Mouse (Mus musculus): Measurements from ENCODE around the gene Thrb. TPM values are rescaled to one million over a fixed set of nuclear protein-coding genes. Genes with fewer than 3 reads are reported as not detected.

Thrb gene
- polyA plus RNA-seq, 1 experiment from 2014 or later: 6.4 TPM

DNA sequence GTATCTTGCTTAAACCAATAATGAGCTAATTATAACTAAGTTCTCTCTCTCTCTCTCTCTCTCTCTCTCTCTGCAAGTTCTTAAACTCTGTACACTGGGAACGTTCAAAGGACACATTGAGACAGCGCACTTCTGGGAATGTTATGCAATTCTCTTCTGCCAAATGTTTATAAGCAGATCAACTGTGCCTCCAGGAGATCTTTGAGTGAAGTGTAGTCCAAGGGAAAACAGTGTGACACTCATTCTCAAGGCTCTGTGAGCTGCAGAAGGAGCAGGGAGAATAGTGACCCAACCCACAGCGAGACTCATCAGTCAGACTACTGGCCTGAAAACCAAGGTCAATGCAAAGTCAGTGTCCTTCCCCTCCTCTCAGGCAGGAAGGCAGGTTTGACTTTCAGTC is 87.9 kb downstream of the Thrb start:
- no peak overlapping the region for H3K9ac ChIP-seq (replicated peaks)
- no peak overlapping the region for H3K4me2 ChIP-seq (ENCODE audit: low read depth, low read length)
- TF ChIP-seq EP300 (IDR thresholded peaks at IDR 0.05; ENCODE audit: low read depth) (no peak), CTCF (IDR thresholded peaks at IDR 0.05; ENCODE audit: low read depth) (0 out of 2 replicates have a peak, but pooled peaks have one; percentile 13)
- no peaks in the 10 kb centered on the region for H3K9me3 ChIP-seq (ENCODE audit: low read length)
- H3K27me3 ChIP-seq (ENCODE audit: insufficient read depth, low read length): no peaks in the 10 kb centered on the region
- H3K36me3 ChIP-seq (replicated peaks; ENCODE audit: insufficient read depth, low read length): no peaks in the 10 kb centered on the region
- H3K27ac ChIP-seq (ENCODE audit: low read depth): no peak overlapping the region
- WGBS (ENCODE audit: insufficient replicate concordance): 66% methylated on average over 3 of the region's 3 CpGs
- no peak for ATAC-seq
- peaks cover 9% of the 10 kb centered on the region; the same call in 1 of the 2 replicates for H3K4me1 ChIP-seq (ENCODE audit: insufficient read depth)
- no peak for DNase-seq
- H3K4me3 ChIP-seq (ENCODE audit: low read depth, low read length): no peak overlapping the region

DNA sequence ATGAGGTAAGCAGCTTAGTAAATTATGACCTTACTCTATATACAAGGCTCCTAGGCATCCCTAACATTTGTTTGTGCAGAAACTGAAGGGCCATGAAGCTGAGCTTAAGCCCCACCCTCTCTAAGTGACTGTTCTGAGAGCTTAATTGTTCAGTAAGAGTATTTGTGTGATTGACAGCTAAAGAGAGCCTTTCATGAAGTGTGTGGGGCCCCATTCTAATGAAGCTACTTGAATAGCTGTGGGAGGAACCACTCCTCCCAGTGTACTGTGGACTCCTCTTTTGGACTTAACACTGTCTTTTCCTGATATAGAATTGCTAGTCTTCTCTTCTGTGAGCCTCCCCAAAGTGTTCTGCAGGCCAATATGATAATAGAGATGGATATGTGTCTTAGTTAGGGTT is 88.9 kb downstream of the Thrb start:
- Histone ChIP-seq H3K4me1 (ENCODE audit: insufficient read depth) (peaks cover 4% of the 10 kb centered on the region; the same call in 1 of the 2 replicates), H3K27me3 (ENCODE audit: insufficient read depth, low read length) (no peaks in the 10 kb centered on the region), H3K27ac (ENCODE audit: low read depth) (no peak overlapping the region), H3K36me3 (replicated peaks; ENCODE audit: insufficient read depth, low read length) (no peaks in the 10 kb centered on the region), H3K9me3 (ENCODE audit: low read length) (no peaks in the 10 kb centered on the region), H3K4me3 (ENCODE audit: low read depth, low read length) (no peak overlapping the region), H3K4me2 (ENCODE audit: low read depth, low read length) (no peak overlapping the region), H3K9ac (replicated peaks) (no peak overlapping the region)
- TF ChIP-seq EP300 (IDR thresholded peaks at IDR 0.05; ENCODE audit: low read depth) (no peak), CTCF (IDR thresholded peaks at IDR 0.05; ENCODE audit: low read depth) (no peak)
- ATAC-seq (no peak), DNase-seq (no peak)

DNA sequence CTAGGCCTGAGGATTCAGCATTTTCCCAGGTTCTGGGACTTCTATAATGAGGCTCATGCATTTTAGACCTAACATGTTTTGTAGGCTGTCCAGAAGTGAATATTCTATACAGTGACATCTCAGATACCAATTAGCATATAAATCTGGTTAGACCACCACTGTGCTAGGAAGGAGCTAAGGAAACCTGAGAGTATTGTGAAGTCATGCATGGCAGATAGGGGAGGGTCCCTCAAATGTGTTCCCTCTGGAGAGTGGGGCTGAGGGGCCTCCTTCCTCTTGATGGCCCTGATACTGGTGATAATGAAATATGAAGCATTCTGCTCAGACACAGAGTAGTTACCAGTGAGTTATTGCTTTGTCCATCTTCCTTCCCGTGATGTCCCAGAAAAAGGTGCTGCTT is 91.8 kb downstream of the Thrb start:
- H3K4me3 ChIP-seq (ENCODE audit: low read depth, low read length): no peak overlapping the region
- ATAC-seq (no peak), DNase-seq (no peak)
- no peak for TF ChIP-seq CTCF (IDR thresholded peaks at IDR 0.05; ENCODE audit: low read depth)
- no peak for TF ChIP-seq EP300 (IDR thresholded peaks at IDR 0.05; ENCODE audit: low read depth)
- H3K9me3 ChIP-seq (ENCODE audit: low read length): no peaks in the 10 kb centered on the region
- peaks cover 4% of the 10 kb centered on the region; the same call in 1 of the 2 replicates for H3K4me1 ChIP-seq (ENCODE audit: insufficient read depth)
- no peaks in the 10 kb centered on the region for H3K27me3 ChIP-seq (ENCODE audit: insufficient read depth, low read length)
- H3K9ac ChIP-seq (replicated peaks): no peak overlapping the region
- H3K4me2 ChIP-seq (ENCODE audit: low read depth, low read length): no peak overlapping the region
- WGBS (ENCODE audit: insufficient replicate concordance): 95% methylated on average over 1 of the region's 1 CpGs
- no peak overlapping the region for H3K27ac ChIP-seq (ENCODE audit: low read depth)
- no peaks in the 10 kb centered on the region for H3K36me3 ChIP-seq (replicated peaks; ENCODE audit: insufficient read depth, low read length)

DNA sequence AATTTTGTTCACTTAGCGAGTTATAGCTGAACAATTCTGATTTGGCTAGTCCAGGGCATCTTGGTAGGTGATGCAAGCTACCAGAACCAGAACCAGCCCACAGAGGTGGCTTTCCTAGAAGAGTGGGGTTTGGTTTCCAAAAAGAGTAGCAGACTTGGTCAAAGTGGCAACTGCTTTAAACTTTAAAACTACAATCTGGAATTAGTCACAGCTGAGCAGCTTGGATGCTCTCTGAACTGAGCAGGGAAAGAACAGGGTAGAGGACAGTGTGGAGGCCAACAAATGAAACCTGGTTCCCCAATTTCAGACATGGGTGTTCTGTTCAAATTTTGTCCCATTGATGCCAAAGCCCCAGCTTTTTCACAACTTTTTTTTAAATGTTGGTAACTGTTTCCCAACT is 93.4 kb downstream of the Thrb start:
- no peaks in the 10 kb centered on the region for H3K4me1 ChIP-seq (ENCODE audit: insufficient read depth)
- DNase-seq (no peak), ATAC-seq (no peak)
- whole genome bisulfite sequencing (ENCODE audit: insufficient replicate concordance): 66% methylated on average over 1 of the region's 1 CpGs
- no peaks in the 10 kb centered on the region for H3K36me3 ChIP-seq (replicated peaks; ENCODE audit: insufficient read depth, low read length)
- no peak overlapping the region for H3K27ac ChIP-seq (ENCODE audit: low read depth)
- H3K4me2 ChIP-seq (ENCODE audit: low read depth, low read length): no peak overlapping the region
- no peaks in the 10 kb centered on the region for H3K9me3 ChIP-seq (ENCODE audit: low read length)
- TF ChIP-seq CTCF (IDR thresholded peaks at IDR 0.05; ENCODE audit: low read depth) (no peak), EP300 (IDR thresholded peaks at IDR 0.05; ENCODE audit: low read depth) (no peak)
- H3K27me3 ChIP-seq (ENCODE audit: insufficient read depth, low read length): no peaks in the 10 kb centered on the region
- no peak overlapping the region for H3K4me3 ChIP-seq (ENCODE audit: low read depth, low read length)
- no peak overlapping the region for H3K9ac ChIP-seq (replicated peaks)

DNA sequence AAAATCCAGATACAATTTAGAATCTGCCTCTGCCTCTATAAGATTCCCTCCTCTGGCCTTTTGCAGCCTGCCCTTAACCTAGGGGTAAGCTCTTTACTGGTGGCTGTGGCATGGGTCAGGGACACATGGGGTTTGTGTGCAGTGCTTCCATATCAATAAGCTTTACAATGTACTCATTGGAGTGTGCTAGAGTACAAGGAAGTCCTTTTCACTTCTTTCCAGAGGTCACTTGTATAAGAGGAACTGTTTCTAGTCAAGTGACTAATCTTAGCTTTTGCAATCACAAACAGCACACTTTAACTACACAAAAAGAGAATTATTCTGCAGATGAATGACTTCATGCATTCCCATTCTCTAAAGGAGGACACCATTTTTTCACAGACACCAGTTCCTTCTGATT is 96.7 kb downstream of the Thrb start:
- Histone ChIP-seq H3K27ac (ENCODE audit: low read depth) (no peak overlapping the region), H3K36me3 (replicated peaks; ENCODE audit: insufficient read depth, low read length) (no peaks in the 10 kb centered on the region), H3K9ac (replicated peaks) (no peak overlapping the region), H3K4me2 (ENCODE audit: low read depth, low read length) (no peak overlapping the region), H3K27me3 (ENCODE audit: insufficient read depth, low read length) (no peaks in the 10 kb centered on the region), H3K9me3 (ENCODE audit: low read length) (no peaks in the 10 kb centered on the region), H3K4me3 (ENCODE audit: low read depth, low read length) (no peak overlapping the region), H3K4me1 (ENCODE audit: insufficient read depth) (no peaks in the 10 kb centered on the region)
- DNase-seq: no peak
- no peak for ATAC-seq
- TF ChIP-seq CTCF (IDR thresholded peaks at IDR 0.05; ENCODE audit: low read depth): no peak
- no peak for TF ChIP-seq EP300 (IDR thresholded peaks at IDR 0.05; ENCODE audit: low read depth)

DNA sequence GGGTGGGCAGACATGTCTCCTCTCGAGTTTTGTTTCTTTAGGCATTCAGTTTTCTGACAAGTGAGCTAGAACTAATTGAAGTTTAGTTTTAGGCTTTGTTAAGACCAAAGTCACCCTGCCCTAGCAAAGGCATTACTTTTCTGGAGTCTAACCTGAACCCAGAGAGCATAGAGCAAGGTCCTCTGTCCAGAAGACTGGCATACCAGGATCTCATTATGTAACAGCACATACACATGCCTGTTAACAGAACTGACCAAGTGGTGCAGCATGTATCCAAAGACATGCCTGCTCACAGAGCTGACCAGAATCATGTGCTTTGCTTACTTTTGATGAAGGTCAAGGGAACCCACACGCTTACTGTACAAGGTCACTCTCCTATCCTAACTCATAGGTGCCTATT is 107.9 kb downstream of the Thrb start:
- Histone ChIP-seq H3K36me3 (replicated peaks; ENCODE audit: insufficient read depth, low read length) (no peaks in the 10 kb centered on the region), H3K9ac (replicated peaks) (no peak overlapping the region), H3K27ac (ENCODE audit: low read depth) (no peak overlapping the region), H3K4me2 (ENCODE audit: low read depth, low read length) (no peak overlapping the region), H3K4me3 (ENCODE audit: low read depth, low read length) (no peak overlapping the region), H3K27me3 (ENCODE audit: insufficient read depth, low read length) (no peaks in the 10 kb centered on the region), H3K9me3 (ENCODE audit: low read length) (no peaks in the 10 kb centered on the region), H3K4me1 (ENCODE audit: insufficient read depth) (no peaks in the 10 kb centered on the region)
- TF ChIP-seq EP300 (IDR thresholded peaks at IDR 0.05; ENCODE audit: low read depth) (no peak), CTCF (IDR thresholded peaks at IDR 0.05; ENCODE audit: low read depth) (no peak)
- no peak for DNase-seq
- no peak for ATAC-seq
- WGBS (ENCODE audit: insufficient replicate concordance): 60% methylated on average over 2 of the region's 2 CpGs

DNA sequence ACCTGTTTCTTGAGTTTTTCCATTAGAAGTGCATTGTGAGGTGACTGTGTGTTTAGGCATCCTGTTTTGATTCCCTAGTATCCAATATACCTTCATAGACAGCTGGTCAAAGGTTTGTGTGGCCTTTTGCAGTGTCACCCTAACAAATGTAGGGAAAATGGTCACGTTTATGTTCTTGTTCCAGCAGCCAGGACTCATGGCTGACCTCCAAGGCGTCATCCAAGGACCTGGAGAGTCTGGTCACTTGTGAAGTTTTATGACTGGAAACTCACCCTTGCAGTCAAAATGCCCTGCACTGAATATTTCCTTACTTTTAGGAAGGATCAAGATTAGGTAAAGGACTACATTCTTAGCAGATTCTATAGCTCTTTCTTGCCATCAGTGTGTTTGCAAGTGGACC is 114.3 kb downstream of the Thrb start:
- no peak overlapping the region for H3K9ac ChIP-seq (replicated peaks)
- no peaks in the 10 kb centered on the region for H3K27me3 ChIP-seq (ENCODE audit: insufficient read depth, low read length)
- DNase-seq (no peak), ATAC-seq (no peak)
- no peak for TF ChIP-seq EP300 (IDR thresholded peaks at IDR 0.05; ENCODE audit: low read depth)
- no peak for TF ChIP-seq CTCF (IDR thresholded peaks at IDR 0.05; ENCODE audit: low read depth)
- 60% methylated on average over 2 of the region's 2 CpGs for WGBS (ENCODE audit: insufficient replicate concordance)
- H3K4me3 ChIP-seq (ENCODE audit: low read depth, low read length): no peak overlapping the region
- no peak overlapping the region for H3K27ac ChIP-seq (ENCODE audit: low read depth)
- H3K36me3 ChIP-seq (replicated peaks; ENCODE audit: insufficient read depth, low read length): no peaks in the 10 kb centered on the region
- no peaks in the 10 kb centered on the region for H3K4me1 ChIP-seq (ENCODE audit: insufficient read depth)
- no peak overlapping the region for H3K4me2 ChIP-seq (ENCODE audit: low read depth, low read length)
- no peaks in the 10 kb centered on the region for H3K9me3 ChIP-seq (ENCODE audit: low read length)

All from liver, postnatal 0 days (tissue).